Mouse (Mus musculus): ENCODE measurements around the gene Tsg101. TPM values are rescaled to one million over a fixed set of nuclear protein-coding genes. Genes with fewer than 3 reads are reported as not detected.

The Tsg101 gene
- polyA plus RNA-seq, 1 experiment from 2014 or later, result 341 TPM

GRCm38 (mm10) chr7:46840326-46840725, 79.4 kb downstream of the Tsg101 start:
- no peaks in the 10 kb centered on the region for H3K36me3 ChIP-seq (replicated peaks; ENCODE audit: control insufficient read depth, insufficient read depth, low read depth, low read length)
- H3K27ac ChIP-seq (replicated peaks; ENCODE audit: low read depth, low read length), result no peak overlapping the region
- no peak for ATAC-seq (replicated peaks; ENCODE audit: insufficient number of reproducible peaks, low FRiP score, low TSS enrichment, low read depth)
- no peaks in the 10 kb centered on the region for H3K27me3 ChIP-seq (ENCODE audit: control insufficient read depth, insufficient read depth, low read length)
- H3K9ac ChIP-seq (replicated peaks; ENCODE audit: low read length), result no peak overlapping the region
- peaks cover 2% of the 10 kb centered on the region for H3K4me1 ChIP-seq (ENCODE audit: control insufficient read depth, insufficient read depth, low read length)
- H3K4me3 ChIP-seq (ENCODE audit: low read depth, low read length), result no peak overlapping the region
- 48% methylated on average over 4 of the region's 4 CpGs for WGBS
- H3K9me3 ChIP-seq (replicated peaks; ENCODE audit: control insufficient read depth, low read length), result no peaks in the 10 kb centered on the region
- no peak overlapping the region for H3K4me2 ChIP-seq (ENCODE audit: low read depth, low read length)
- DNase-seq (ENCODE audit: low spot score), result no peak

- H3K4me3 ChIP-seq (ENCODE audit: low read depth, low read length), result no peak overlapping the region
- no peaks in the 10 kb centered on the region for H3K36me3 ChIP-seq (replicated peaks; ENCODE audit: control insufficient read depth, insufficient read depth, low read depth, low read length)
- ATAC-seq (replicated peaks; ENCODE audit: insufficient number of reproducible peaks, low FRiP score, low TSS enrichment, low read depth) (no peak), DNase-seq (ENCODE audit: low spot score) (no peak)
- peaks cover 2% of the 10 kb centered on the region for H3K4me1 ChIP-seq (ENCODE audit: control insufficient read depth, insufficient read depth, low read length)
- no peaks in the 10 kb centered on the region for H3K9me3 ChIP-seq (replicated peaks; ENCODE audit: control insufficient read depth, low read length)
- H3K27me3 ChIP-seq (ENCODE audit: control insufficient read depth, insufficient read depth, low read length), result no peaks in the 10 kb centered on the region
- no peak overlapping the region for H3K4me2 ChIP-seq (ENCODE audit: low read depth, low read length)
- WGBS, result 67% methylated on average over 5 of the region's 5 CpGs
- no peak overlapping the region for H3K27ac ChIP-seq (replicated peaks; ENCODE audit: low read depth, low read length)
- H3K9ac ChIP-seq (replicated peaks; ENCODE audit: low read length), result no peak overlapping the region
Measured at GRCm38 (mm10) chr7:46839861-46840260, 79.9 kb downstream of the Tsg101 start.

GRCm38 (mm10) chr7:46839446-46839845, 80.3 kb downstream of the Tsg101 start:
- H3K9ac ChIP-seq (replicated peaks; ENCODE audit: low read length), result no peak overlapping the region
- no peaks in the 10 kb centered on the region for H3K36me3 ChIP-seq (replicated peaks; ENCODE audit: control insufficient read depth, insufficient read depth, low read depth, low read length)
- ATAC-seq (replicated peaks; ENCODE audit: insufficient number of reproducible peaks, low FRiP score, low TSS enrichment, low read depth), result no peak
- H3K4me1 ChIP-seq (ENCODE audit: control insufficient read depth, insufficient read depth, low read length), result peaks cover 2% of the 10 kb centered on the region
- H3K4me2 ChIP-seq (ENCODE audit: low read depth, low read length), result no peak overlapping the region
- WGBS, result 24% methylated on average over 7 of the region's 7 CpGs
- no peaks in the 10 kb centered on the region for H3K9me3 ChIP-seq (replicated peaks; ENCODE audit: control insufficient read depth, low read length)
- H3K4me3 ChIP-seq (ENCODE audit: low read depth, low read length), result no peak overlapping the region
- no peaks in the 10 kb centered on the region for H3K27me3 ChIP-seq (ENCODE audit: control insufficient read depth, insufficient read depth, low read length)
- no peak for DNase-seq (ENCODE audit: low spot score)
- H3K27ac ChIP-seq (replicated peaks; ENCODE audit: low read depth, low read length), result no peak overlapping the region

Other genes starting within 250 kb of the Tsg101 start
- gene Tph1, start 247.4 kb downstream of the Tsg101 start, polyA plus RNA-seq (2014; fragmentation: Nextera tagmentation; extraction: Ambion mirVana), result 0.29 and 0.66 TPM in 2 replicates
- 45.6 and 51.7 TPM in 2 replicates for gene Saal1, start 209.3 kb downstream of the Tsg101 start, polyA plus RNA-seq (2014; fragmentation: Nextera tagmentation; extraction: Ambion mirVana)
- gene Saa3, start 204.3 kb downstream of the Tsg101 start, polyA plus RNA-seq (2014; fragmentation: Nextera tagmentation; extraction: Ambion mirVana), result not detected in 2 replicates
- gene Saa4, start 187.4 kb downstream of the Tsg101 start, polyA plus RNA-seq (2014; fragmentation: Nextera tagmentation; extraction: Ambion mirVana), result not detected in 2 replicates
- gene Saa1, start 177.0 kb downstream of the Tsg101 start, polyA plus RNA-seq (2014; fragmentation: Nextera tagmentation; extraction: Ambion mirVana), result 0.67 and 0.89 TPM in 2 replicates
- gene Saa2, start 168.2 kb downstream of the Tsg101 start, polyA plus RNA-seq (2014; fragmentation: Nextera tagmentation; extraction: Ambion mirVana), result 1.4 and 1.6 TPM in 2 replicates
- 14.8 and 18.8 TPM in 2 replicates for gene Hps5, start 123.9 kb downstream of the Tsg101 start, polyA plus RNA-seq (2014; fragmentation: Nextera tagmentation; extraction: Ambion mirVana)
- 60.2 and 64.0 TPM in 2 replicates for gene Gtf2h1, start 123.9 kb downstream of the Tsg101 start, polyA plus RNA-seq (2014; fragmentation: Nextera tagmentation; extraction: Ambion mirVana)
- gene Ldha, start 78.5 kb downstream of the Tsg101 start, polyA plus RNA-seq (2014; fragmentation: Nextera tagmentation; extraction: Ambion mirVana), result 1,561 and 1,765 TPM in 2 replicates
- 0.26 TPM in 1 of 2 replicates, not detected in the other for gene Ldhc, start 58.8 kb downstream of the Tsg101 start, polyA plus RNA-seq (2014; fragmentation: Nextera tagmentation; extraction: Ambion mirVana)
- 13.1 and 14.8 TPM in 2 replicates for gene Uevld, start 38.6 kb upstream of the Tsg101 start, polyA plus RNA-seq (2014; fragmentation: Nextera tagmentation; extraction: Ambion mirVana)
- gene Gm9999, start 63.6 kb upstream of the Tsg101 start, polyA plus RNA-seq (2014; fragmentation: Nextera tagmentation; extraction: Ambion mirVana), result not detected in 2 replicates
- 13.5 and 14.5 TPM in 2 replicates for gene Spty2d1, start 88.4 kb upstream of the Tsg101 start, polyA plus RNA-seq (2014; fragmentation: Nextera tagmentation; extraction: Ambion mirVana)
- 11.6 and 12.3 TPM in 2 replicates for gene Tmem86a, start 130.6 kb upstream of the Tsg101 start, polyA plus RNA-seq (2014; fragmentation: Nextera tagmentation; extraction: Ambion mirVana)
- gene Ptpn5, start 213.7 kb upstream of the Tsg101 start, polyA plus RNA-seq (2014; fragmentation: Nextera tagmentation; extraction: Ambion mirVana), result 2.5 and 4.6 TPM in 2 replicates